Mouse (Mus musculus) kidney, embryonic 14.5 days (tissue): ENCODE measurements around the gene Rnaseh2c. TPM values are rescaled to one million over a fixed set of nuclear protein-coding genes. Genes with fewer than 3 reads are reported as not detected.

ENCODE experiments used
- ATAC-seq: fragments of 200-750 bp; cut with Nextera tagmentation; 2 replicates; pipeline ENCODE4 v1.8.0; 2017; ENCODE audit warnings: moderate number of reproducible peaks, mild to moderate bottlenecking, moderate TSS enrichment, moderate library complexity; ENCODE audit not compliant: low FRiP score, low TSS enrichment
- H3K27ac ChIP-seq: fragments of 300-500 bp; sonication (generic); 2 replicates; pipeline ENCODE4 v1.5.1; 2014; ENCODE audit warnings: low read depth, mild to moderate bottlenecking, low read length, moderate library complexity, mixed read lengths
- H3K27me3 ChIP-seq: fragments of 300-500 bp; sonication (generic); 2 replicates; pipeline ENCODE4 v1.6.1; 2014; ENCODE audit warnings: mild to moderate bottlenecking, low read length; ENCODE audit not compliant: control insufficient read depth, insufficient read depth
- H3K36me3 ChIP-seq: fragments of 300-500 bp; sonication (generic); 2 replicates; pipeline ENCODE4 v1.6.1; 2014; ENCODE audit warnings: low read length, mixed read lengths; ENCODE audit not compliant: control insufficient read depth, insufficient read depth
- H3K4me1 ChIP-seq: fragments of 300-500 bp; sonication (generic); 2 replicates; pipeline ENCODE4 v1.6.1; 2014; ENCODE audit warnings: low read length, mixed read lengths; ENCODE audit not compliant: control insufficient read depth, insufficient read depth
- H3K4me2 ChIP-seq: fragments of 300-500 bp; sonication (generic); replicated peaks from 2 replicates; pipeline ENCODE4 v1.6.1; 2014; ENCODE audit warnings: low read depth, mild to moderate bottlenecking, low read length
- H3K4me3 ChIP-seq: fragments of 300-500 bp; sonication (generic); 2 replicates; pipeline ENCODE4 v1.5.1; 2014; ENCODE audit warnings: mild to moderate bottlenecking, low read length
- H3K9ac ChIP-seq: fragments of 300-500 bp; sonication (generic); 2 replicates; pipeline ENCODE4 v1.6.1; 2014; ENCODE audit warnings: low read depth, mild to moderate bottlenecking, low read length, moderate library complexity
- H3K9me3 ChIP-seq: fragments of 300-500 bp; sonication (generic); 2 replicates; pipeline ENCODE4 v1.6.1; 2016; ENCODE audit warnings: low read length; ENCODE audit not compliant: control insufficient read depth
- WGBS: fragments of 180-500 bp; shearing (Covaris S2); extraction: QIAGEN DNeasy Blood & Tissue Kit; methylation state at CpG from one replicate; pipeline ENCODE4 v1.1.7; 2014; 5-methylcytosine and 5-hydroxymethylcytosine counted together
- polyA plus RNA-seq: library from polyadenylated mRNA; unstranded; fragments of >200 nt; fragmentation: Nextera tagmentation; extraction: Ambion mirVana; gene quantifications from 2 replicates; pipeline ENCODE4 v1.2.1, GENCODE M21; 2014

The Rnaseh2c gene
- polyA plus RNA-seq, 1 experiment from 2014 or later: 159 TPM

DNA sequence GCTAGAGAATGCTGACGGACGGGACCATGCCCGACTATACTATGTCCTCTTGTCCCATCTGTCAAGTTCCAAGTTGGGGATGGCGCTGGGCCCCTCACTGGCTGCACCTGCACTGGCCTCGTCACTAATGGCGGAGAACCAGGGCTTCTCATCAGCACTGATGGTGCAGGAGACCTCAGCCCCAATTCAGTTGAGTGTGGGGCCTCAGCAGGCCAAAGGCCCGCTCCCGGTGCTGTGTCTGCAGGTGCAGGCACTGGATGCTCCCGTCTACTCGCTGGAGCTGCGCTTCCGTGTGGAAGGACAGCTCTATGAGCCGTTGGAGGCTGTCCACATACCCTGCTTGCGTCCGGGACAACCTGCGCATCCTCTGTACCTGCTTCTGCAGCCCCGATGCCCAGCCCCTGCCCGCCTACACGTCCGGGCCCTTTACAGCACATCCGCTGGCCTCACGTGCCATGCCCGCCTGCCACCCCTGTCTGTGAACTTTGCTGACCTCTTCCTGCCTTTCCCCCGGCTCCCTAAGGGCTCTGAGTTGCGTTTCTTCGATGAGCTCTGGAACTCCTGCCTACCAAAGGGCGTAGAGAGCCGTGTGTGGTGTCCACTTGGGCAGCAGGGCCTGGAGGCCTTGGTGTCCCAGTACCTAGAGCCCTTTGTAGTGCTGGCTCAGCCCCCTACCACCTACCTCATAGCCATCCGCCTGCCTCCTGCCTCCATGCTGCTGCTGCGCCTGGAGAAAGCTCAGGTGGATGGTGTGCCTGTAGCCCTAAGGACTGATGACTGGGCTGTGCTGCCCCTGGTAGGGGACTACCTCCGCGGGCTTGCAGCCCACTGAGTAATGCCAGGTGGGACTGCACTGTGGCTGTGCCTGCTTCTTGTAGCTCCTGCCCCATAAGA lies 31.1 kb upstream of the Rnaseh2c start:
- ATAC-seq: no peak
- Histone ChIP-seq H3K4me1 (peaks cover 14% of the 10 kb centered on the region), H3K9ac (0 out of 2 replicates have a peak overlapping the region, but pooled peaks have one; percentile 4), H3K9me3 (no peaks in the 10 kb centered on the region), H3K27me3 (peaks cover 9% of the 10 kb centered on the region; the same call in 1 of the 2 replicates), H3K4me3 (no peak overlapping the region), H3K4me2 (no peak overlapping the region), H3K27ac (no peak overlapping the region), H3K36me3 (peaks cover 22% of the 10 kb centered on the region)
- WGBS: 88% methylated on average over 32 of the region's 32 CpGs

GRCm38 (mm10) chr19:5571831-5572230 lies 29.8 kb upstream of the Rnaseh2c start:
- H3K4me3 ChIP-seq: no peak overlapping the region
- no peak overlapping the region for H3K9ac ChIP-seq
- WGBS: 80% methylated on average over 5 of the region's 5 CpGs
- H3K4me1 ChIP-seq: peaks cover 4% of the 10 kb centered on the region
- no peak overlapping the region for H3K4me2 ChIP-seq
- peaks cover under 1% of the 10 kb centered on the region; the same call in 1 of the 2 replicates for H3K27me3 ChIP-seq
- peaks cover 22% of the 10 kb centered on the region for H3K36me3 ChIP-seq
- no peak overlapping the region for H3K27ac ChIP-seq
- H3K9me3 ChIP-seq: no peaks in the 10 kb centered on the region
- ATAC-seq: no peak

GRCm38 (mm10) chr19:5572331-5573125 lies 29.1 kb upstream of the Rnaseh2c start:
- 86% methylated on average over 19 of the region's 19 CpGs for WGBS
- no peak overlapping the region for H3K27ac ChIP-seq
- peaks cover 22% of the 10 kb centered on the region for H3K36me3 ChIP-seq
- H3K4me3 ChIP-seq: no peak overlapping the region
- no peak for ATAC-seq
- no peaks in the 10 kb centered on the region for H3K27me3 ChIP-seq
- H3K9me3 ChIP-seq: no peaks in the 10 kb centered on the region
- H3K9ac ChIP-seq: no peak overlapping the region
- H3K4me1 ChIP-seq: no peaks in the 10 kb centered on the region
- no peak overlapping the region for H3K4me2 ChIP-seq

DNA sequence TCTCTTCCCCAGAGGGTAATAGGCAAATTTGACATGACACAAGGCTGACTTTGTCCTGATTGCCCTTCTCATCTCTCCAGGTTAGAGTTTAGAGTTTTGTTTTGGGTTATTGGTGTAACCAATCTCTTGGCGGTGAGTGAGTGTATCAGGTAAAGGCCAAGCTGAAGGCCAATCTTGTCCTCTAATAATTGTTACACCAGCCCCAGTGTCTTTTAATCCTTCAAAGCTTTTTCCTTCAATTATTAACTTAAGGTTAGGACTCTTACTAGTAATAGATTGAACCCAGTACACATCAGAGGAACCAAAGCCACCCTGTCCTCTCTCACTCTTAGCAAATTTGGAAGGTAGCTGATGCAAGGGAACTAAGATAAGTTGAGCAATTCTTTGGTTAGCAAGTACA lies 26.3 kb upstream of the Rnaseh2c start:
- Histone ChIP-seq H3K4me3 (no peak overlapping the region), H3K4me1 (no peaks in the 10 kb centered on the region), H3K9ac (no peak overlapping the region), H3K36me3 (peaks cover 10% of the 10 kb centered on the region), H3K27me3 (no peaks in the 10 kb centered on the region), H3K9me3 (no peaks in the 10 kb centered on the region), H3K4me2 (no peak overlapping the region), H3K27ac (no peak overlapping the region)
- ATAC-seq: no peak
- WGBS: 85% methylated on average over 1 of the region's 1 CpGs

DNA sequence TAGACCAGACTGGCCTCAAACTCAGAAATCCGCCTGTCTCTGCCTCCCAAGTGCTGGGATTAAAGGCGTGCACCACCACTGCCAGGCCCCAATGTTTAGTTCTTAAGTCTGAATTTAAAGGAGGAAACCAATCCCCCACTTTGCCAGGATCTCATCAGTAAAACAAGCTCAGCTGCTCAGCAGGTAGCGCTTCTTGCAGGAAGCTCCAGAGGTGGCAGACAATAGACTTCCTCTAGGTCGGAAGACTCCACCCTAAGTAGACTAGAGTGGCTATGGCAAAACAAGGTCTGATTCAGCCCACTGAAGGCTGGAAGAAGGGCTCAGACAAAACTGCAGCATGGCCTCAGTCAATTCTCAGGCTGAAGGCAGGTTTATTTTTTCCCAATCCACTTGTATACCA lies 21.7 kb upstream of the Rnaseh2c start:
- 70% methylated on average over 4 of the region's 4 CpGs for WGBS
- H3K4me3 ChIP-seq: no peak overlapping the region

DNA sequence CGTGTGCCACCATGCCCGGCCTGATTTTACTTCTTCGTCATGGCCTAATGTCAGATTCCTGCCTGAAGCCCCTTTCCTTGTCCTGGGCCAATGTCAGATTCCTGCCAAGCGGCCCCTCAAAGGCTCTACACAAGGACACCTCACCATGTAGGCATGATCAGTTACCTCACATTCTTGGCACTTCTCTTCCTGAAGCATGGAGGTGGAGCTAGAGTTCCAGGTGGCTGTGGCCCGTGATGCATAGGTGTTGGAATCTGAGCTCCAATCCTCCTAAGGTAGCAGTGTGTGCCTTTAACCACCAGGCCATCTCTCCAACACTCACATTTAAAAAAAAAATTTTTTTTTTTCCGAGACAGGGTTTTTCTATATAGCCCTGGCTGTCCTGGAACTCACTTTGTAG lies 20.9 kb upstream of the Rnaseh2c start:
- ATAC-seq: no peak
- Histone ChIP-seq H3K27ac (no peak overlapping the region), H3K4me3 (no peak overlapping the region), H3K4me2 (no peak overlapping the region), H3K27me3 (no peaks in the 10 kb centered on the region), H3K4me1 (no peaks in the 10 kb centered on the region), H3K9ac (no peak overlapping the region), H3K36me3 (no peaks in the 10 kb centered on the region), H3K9me3 (no peaks in the 10 kb centered on the region)
- WGBS: 85% methylated on average over 6 of the region's 6 CpGs

More for the DNA sequence above, 21.7 kb upstream of the Rnaseh2c start:
- Histone ChIP-seq H3K27me3 (no peaks in the 10 kb centered on the region), H3K9ac (no peak overlapping the region), H3K4me2 (no peak overlapping the region), H3K9me3 (no peaks in the 10 kb centered on the region), H3K4me1 (no peaks in the 10 kb centered on the region), H3K27ac (no peak overlapping the region), H3K36me3 (no peaks in the 10 kb centered on the region)
- no peak for ATAC-seq

GRCm38 (mm10) chr19:5581995-5582394 lies 19.7 kb upstream of the Rnaseh2c start:
- no peaks in the 10 kb centered on the region for H3K27me3 ChIP-seq
- H3K4me3 ChIP-seq: no peak overlapping the region
- no peak for ATAC-seq
- no peak overlapping the region for H3K9ac ChIP-seq
- H3K36me3 ChIP-seq: no peaks in the 10 kb centered on the region
- no peaks in the 10 kb centered on the region for H3K4me1 ChIP-seq
- no peak overlapping the region for H3K4me2 ChIP-seq
- 73% methylated on average over 2 of the region's 2 CpGs for WGBS
- no peak overlapping the region for H3K27ac ChIP-seq
- H3K9me3 ChIP-seq: no peaks in the 10 kb centered on the region

- Histone ChIP-seq H3K4me2 (no peak overlapping the region), H3K27me3 (no peaks in the 10 kb centered on the region), H3K9ac (no peak overlapping the region), H3K9me3 (no peaks in the 10 kb centered on the region), H3K4me1 (no peaks in the 10 kb centered on the region), H3K27ac (no peak overlapping the region), H3K36me3 (no peaks in the 10 kb centered on the region), H3K4me3 (no peak overlapping the region)
- WGBS: 70% methylated on average over 9 of the region's 9 CpGs
- no peak for ATAC-seq
Measured at GRCm38 (mm10) chr19:5589159-5589558, 12.5 kb upstream of the Rnaseh2c start.

GRCm38 (mm10) chr19:5591888-5592287 lies 9.8 kb upstream of the Rnaseh2c start:
- ATAC-seq: no peak
- no peak overlapping the region for H3K4me2 ChIP-seq
- no peak overlapping the region for H3K9ac ChIP-seq
- H3K36me3 ChIP-seq: no peaks in the 10 kb centered on the region
- H3K9me3 ChIP-seq: no peaks in the 10 kb centered on the region
- no peak overlapping the region for H3K27ac ChIP-seq
- WGBS: 87% methylated on average over 6 of the region's 6 CpGs
- no peaks in the 10 kb centered on the region for H3K27me3 ChIP-seq
- no peak overlapping the region for H3K4me3 ChIP-seq
- H3K4me1 ChIP-seq: no peaks in the 10 kb centered on the region
